Mouse (Mus musculus): ENCODE data around the gene Tbc1d2b.

Tbc1d2b gene

GRCm38 (mm10) chr9:90265322-90266039, 5.1 kb downstream of the Tbc1d2b start:
- no peak for DNase-seq (ENCODE audit: low read depth in 1 of 2, low spot score in 2 of 2)

DNA sequence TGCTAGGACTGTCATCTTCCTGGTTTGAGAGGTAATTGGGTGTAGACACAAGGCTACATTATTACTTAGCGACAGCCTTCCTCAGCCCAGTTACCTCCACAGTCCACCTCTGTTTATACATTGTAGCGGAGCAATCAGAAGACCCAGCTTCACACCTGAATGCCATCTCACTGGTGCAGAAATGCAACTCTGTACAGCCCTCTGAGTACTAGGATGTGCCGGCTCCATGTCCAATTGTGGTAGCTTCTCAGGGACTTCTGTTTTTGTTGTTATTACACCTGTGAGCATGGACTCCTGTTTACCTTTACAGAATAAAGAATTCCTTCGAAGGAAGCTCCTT, 7.3 kb downstream of the Tbc1d2b start:
- DNase-seq (ENCODE audit: low read depth in 1 of 2, low spot score in 2 of 2): no peak

GRCm38 (mm10) chr9:90262591-90263339, 7.8 kb downstream of the Tbc1d2b start:
- no peak for DNase-seq (ENCODE audit: low read depth in 1 of 2, low spot score in 2 of 2)

GRCm38 (mm10) chr9:90262063-90262462, 8.5 kb downstream of the Tbc1d2b start:
- no peak for DNase-seq (ENCODE audit: low read depth in 1 of 2, low spot score in 2 of 2)

GRCm38 (mm10) chr9:90260600-90261375, 9.8 kb downstream of the Tbc1d2b start:
- no peak for DNase-seq (ENCODE audit: low read depth in 1 of 2, low spot score in 2 of 2)

- no peak for DNase-seq (ENCODE audit: low read depth in 1 of 2, low spot score in 2 of 2)
Observed at GRCm38 (mm10) chr9:90260079-90260478, 10.5 kb downstream of the Tbc1d2b start.

GRCm38 (mm10) chr9:90259400-90259950, 11.1 kb downstream of the Tbc1d2b start:
- DNase-seq (ENCODE audit: low read depth in 1 of 2, low spot score in 2 of 2): no peak

DNA sequence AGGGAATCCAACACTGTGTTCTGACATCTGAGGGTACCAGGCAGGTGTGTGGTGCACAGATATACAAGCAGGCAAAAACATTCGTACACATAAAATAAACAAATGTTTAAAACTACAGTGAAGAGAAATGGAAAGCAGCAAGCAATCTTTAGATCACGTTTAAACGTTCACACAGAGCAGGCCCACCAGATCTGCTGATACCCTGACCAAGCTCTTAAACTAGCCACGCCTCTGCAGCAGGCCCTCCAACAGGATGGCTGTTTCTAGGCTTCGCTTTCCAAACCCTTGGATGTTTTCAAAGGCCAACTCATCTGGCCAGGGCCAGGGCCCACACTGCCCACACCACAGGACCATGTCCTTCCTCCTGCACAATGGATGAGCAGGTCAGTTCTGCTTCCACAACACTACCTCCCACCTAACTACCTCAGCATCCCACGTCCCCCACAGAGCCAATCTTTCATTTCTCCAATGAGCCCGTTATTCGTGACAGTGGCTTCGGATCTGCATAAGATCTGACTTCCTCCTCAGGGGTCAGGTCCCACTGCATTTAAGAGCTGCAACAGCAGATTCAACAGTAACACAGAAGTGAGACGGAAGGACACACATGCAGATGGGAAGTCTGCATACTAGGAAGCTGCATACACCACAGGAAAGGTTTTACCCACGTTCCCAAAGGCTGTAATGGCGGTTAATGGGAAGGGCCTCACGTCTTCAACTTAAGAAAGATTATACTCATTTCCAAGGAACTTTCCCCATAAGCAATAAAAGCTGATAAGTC, 12.7 kb downstream of the Tbc1d2b start:
- no peak for DNase-seq (ENCODE audit: low read depth in 1 of 2, low spot score in 2 of 2)

DNA sequence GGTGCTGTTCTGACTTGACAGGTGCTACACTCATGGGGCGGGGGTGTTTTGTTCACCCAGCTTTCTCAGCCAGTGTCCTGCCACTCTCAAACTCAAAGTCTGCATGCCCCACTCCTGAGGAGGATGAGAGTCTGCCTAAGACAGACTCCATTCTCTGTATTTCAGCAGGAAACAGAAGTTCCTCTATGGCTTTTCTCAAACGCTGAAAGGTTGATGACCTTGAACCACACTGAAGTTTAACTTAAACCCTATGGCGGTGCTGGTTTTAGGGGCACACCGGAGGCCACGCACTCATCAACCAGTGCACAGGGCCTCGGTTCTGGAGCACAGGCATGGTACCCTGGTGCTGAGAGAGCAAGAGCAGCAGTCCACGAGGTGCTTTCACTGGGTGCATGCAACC, 13.4 kb downstream of the Tbc1d2b start:
- no peak for DNase-seq (ENCODE audit: low read depth in 1 of 2, low spot score in 2 of 2)

GRCm38 (mm10) chr9:90255844-90256405, 14.7 kb downstream of the Tbc1d2b start:
- DNase-seq (ENCODE audit: low read depth in 1 of 2, low spot score in 2 of 2): no peak

- no peak for DNase-seq (ENCODE audit: low read depth in 1 of 2, low spot score in 2 of 2)
Observed at GRCm38 (mm10) chr9:90253181-90253580, 17.4 kb downstream of the Tbc1d2b start.

- DNase-seq (ENCODE audit: low read depth in 1 of 2, low spot score in 2 of 2): no peak
Observed at GRCm38 (mm10) chr9:90250964-90251750, 19.4 kb downstream of the Tbc1d2b start.

- no peak for DNase-seq (ENCODE audit: low read depth in 1 of 2, low spot score in 2 of 2)
Observed at GRCm38 (mm10) chr9:90250141-90250775, 20.3 kb downstream of the Tbc1d2b start.

DNA sequence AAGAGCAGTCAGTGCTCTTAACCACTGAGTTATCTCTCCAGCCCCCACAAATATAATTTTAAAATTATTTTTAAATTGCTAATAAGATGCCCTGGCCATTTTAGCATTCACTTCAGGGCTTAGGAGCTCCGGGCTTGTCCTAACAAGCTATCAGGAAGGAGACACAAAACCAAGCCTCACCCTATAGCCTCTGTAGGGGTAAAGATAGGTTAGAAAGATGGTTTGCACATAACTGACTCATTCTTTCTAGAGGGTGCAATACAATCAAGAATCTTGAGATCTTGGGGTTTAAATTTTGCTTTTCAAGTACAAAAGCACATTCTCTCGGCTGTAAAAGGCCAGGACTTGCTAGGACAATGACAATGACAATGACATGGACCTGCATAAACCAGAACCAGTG, 21.6 kb downstream of the Tbc1d2b start:
- no peak for DNase-seq (ENCODE audit: low read depth in 1 of 2, low spot score in 2 of 2)

DNA sequence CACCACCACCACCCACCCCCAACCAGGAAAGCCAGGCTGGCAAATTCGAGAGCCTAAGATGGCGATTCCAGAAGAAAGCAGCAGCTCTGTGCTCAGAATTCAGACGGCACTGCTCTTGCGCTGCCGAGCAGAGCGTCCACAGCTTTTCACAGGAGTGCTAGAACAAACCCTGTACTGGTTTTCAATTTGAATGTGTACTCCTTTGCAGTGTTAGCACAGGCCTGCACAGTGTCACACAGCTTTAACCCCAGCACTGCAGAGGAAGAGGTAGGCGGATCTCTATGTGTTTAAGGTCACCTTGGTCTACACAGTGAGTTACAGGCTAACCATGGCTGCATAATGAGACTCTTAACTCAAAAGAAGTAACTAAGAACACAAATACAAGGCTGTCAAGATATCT, 22.3 kb downstream of the Tbc1d2b start:
- no peak for DNase-seq (ENCODE audit: low read depth in 1 of 2, low spot score in 2 of 2)

DNA sequence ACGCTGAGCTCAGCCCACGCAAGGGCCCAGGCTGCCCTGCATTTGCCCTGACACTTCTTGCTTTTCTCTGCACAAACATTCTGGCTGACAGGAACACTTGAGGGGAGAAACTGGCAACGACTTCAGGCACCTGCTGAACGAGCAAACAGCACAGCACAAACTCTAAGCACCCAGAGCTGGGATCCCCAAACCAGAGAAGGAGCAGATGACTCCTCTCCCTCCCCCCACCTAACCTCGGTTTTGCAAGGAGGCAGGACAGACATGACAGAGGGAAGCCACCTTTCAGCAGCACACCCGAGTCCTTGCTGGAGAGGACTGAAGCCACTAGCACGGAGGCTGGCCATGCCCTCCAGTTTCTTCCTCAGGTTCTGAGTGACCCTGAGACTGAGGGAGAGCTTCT, 23.3 kb downstream of the Tbc1d2b start:
- no peak for DNase-seq (ENCODE audit: low read depth in 1 of 2, low spot score in 2 of 2)

DNA sequence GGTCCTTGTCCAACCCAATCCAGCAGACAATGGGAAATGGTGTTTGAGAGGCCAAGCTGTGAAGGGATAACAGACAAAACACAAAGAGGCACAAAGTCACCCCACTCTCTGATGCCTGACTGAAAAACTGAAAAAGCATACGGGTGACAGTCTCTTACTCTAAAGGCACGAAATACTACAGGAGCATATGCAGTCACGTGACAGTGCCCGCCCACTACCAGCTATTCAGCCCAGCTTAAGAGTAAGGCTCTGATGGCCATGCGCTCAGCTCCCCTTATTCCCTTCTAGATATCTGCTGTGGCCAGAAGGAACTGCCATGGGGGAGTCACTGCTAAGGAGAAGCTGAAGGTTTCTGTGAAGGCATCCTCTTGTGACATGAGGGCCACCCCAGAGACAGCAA, 24.8 kb downstream of the Tbc1d2b start:
- DNase-seq (ENCODE audit: low read depth in 1 of 2, low spot score in 2 of 2): no peak

DNA sequence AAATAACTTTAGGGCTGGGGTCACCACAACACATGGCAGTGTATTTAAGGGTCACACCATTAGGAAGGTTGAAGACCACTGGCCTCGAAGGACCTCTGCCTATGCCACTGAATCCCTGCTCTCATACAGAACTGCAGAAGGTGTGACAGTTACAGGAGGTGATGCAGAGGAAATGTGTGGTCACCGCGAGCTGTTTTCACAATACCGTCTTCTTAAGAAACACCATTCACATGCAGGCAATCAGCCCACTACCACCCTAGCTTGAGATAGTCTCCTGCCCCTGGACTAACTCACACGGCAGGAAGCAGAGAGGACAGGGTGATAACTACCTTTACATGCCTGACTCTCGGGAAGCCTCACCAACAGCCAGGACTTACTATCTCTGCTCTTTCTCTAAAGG, 25.4 kb downstream of the Tbc1d2b start:
- no peak for DNase-seq (ENCODE audit: low read depth in 1 of 2, low spot score in 2 of 2)
